Mouse (Mus musculus) gastrocnemius, adult 2 months (tissue): ENCODE data around the gene Gpr179. TPM values are rescaled to one million over a fixed set of nuclear protein-coding genes. Genes with fewer than 3 reads are reported as not detected.
A peak's percentile ranks its signal among the peaks of the same experiment; 100 is the strongest.
"Not testable (repeated sequence)": the region's sequence is repeated elsewhere in the genome, so short reads cannot be mapped to it uniquely, and the experiment has no call there.

Source experiments
- DNase-seq: peaks from one replicate; pipeline ENCODE4 v3.0.0; 2022
- H3K27ac ChIP-seq: fragments of 200-600 bp; 2 replicates; pipeline ENCODE4 v1.8.1; 2022; ENCODE audit warnings: mild to moderate bottlenecking
- H3K4me3 ChIP-seq: fragments of 200-600 bp; 2 replicates; pipeline ENCODE4 v1.8.1; 2022; ENCODE audit warnings: mild to moderate bottlenecking, moderate library complexity
- CTCF ChIP-seq: fragments of 200-600 bp; IDR thresholded peaks from 2 replicates; pipeline ENCODE4 v1.8.1; 2022; ENCODE audit warnings: antibody characterized with exemption, mild to moderate bottlenecking, moderate library complexity
- intact Hi-C: fragments of 180-260 bp; cut with DNase I; formaldehyde crosslinking; loops from one replicate; pipeline ENCODE4 v1.15.1; 2025
- total RNA-seq, 2 experiments: library from RNA; stranded (reverse); gene quantifications; 2 replicates each; pipeline ENCODE4 v1.2.3; 2021

Gpr179 gene
- total RNA-seq, 2 experiments from 2014 or later, result 0.03 TPM; not detected in 1

DNA sequence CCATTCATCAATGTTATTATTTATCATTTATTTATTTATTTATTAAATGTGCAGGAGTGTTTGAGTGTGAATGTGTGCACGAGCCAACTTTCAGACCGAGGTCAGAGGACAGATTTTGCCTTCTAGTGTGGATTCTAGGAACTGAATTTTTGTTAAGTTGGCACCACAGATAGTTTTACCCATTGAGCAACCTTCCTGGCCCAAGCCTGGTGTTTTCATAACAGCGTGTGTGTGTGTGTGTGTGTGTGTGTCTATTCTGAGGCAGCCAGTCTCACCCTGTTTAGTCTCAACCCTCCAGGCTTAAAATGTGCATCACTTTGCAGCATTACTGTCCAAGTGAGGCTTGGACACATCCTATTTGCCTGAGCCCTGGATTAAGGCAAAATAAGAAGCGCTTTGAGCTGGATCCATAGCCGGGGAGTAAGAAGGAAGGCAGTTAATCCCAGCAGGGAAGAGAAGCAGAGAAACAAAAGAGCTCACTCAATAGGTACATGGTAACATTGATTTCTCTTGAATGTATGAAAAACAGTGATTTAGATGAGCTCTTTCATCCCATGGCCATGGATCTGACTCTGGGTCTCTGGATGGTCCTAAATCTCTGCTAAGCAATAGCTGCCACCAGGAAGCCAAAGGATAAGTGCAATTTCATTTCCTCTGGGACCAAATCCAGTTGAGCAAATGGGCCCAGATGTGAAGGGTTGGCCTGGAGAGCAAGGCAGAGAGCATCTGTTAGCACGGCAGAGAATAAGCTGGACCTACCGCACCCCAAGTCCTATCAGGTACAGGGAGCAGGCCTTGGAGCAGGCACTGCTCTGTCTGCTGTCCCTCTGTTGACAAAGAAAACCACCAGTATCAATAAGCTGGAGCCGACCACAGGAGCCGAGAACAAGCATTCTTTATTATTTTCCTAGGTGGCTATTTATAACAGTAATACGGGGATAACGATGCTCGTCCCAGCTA is 20.4 kb downstream of the Gpr179 start:
- Histone ChIP-seq H3K4me3 (no peak overlapping the region), H3K27ac (no peak overlapping the region)
- peak; percentile 53 for DNase-seq
- TF ChIP-seq CTCF, result no peak
- intact Hi-C loops, result loop anchor here (2.0 kb wide), 1 partner anchor 133 kb away; no protein-coding TSS in a partner anchor

DNA sequence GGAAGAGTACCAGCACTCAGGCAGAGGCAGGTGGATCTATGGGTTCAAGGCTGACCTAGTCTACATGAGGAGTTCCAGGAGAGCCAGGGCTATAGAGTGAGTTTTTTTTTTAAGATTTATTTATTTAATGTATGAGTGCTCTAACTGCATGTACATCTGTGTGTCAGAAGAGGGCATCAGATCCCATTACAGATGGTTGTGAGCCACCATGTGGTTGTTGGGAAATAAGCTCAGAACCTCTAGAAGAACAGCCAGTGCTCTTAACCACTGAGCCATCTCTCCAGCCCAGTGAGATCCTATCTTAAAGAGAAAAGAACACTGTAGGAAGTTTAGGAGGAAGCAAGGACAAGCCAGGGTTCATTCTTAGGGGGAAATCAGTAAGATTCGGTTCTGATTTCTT is 21.6 kb downstream of the Gpr179 start:
- no peak overlapping the region for H3K27ac ChIP-seq
- no peak for TF ChIP-seq CTCF
- no peak overlapping the region for H3K4me3 ChIP-seq
- DNase-seq, result no peak
- intact Hi-C loops, result loop anchor here (2.0 kb wide), 1 partner anchor 132 kb away; no protein-coding TSS in a partner anchor

DNA sequence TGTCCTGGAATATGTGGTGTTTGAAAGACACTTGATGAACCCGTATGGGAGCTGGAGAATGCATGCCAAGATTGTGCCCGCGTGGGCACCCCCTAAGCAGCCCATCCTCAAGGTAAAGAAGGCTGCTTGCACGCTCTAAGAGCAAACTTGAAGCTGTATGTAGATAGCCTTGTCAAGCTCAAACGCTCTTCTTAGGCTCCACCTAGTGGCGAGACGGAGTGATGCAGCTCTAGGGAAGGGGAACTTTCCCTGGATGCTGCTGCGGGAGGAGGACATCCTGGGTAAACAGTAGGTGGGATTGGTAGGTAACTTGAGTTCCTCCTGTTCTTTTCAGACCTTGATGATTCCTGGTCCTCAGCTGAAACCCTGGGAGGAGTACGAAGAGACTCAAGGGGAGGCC is 23.7 kb downstream of the Gpr179 start:
- Histone ChIP-seq H3K4me3 (no peak overlapping the region), H3K27ac (no peak overlapping the region)
- intact Hi-C loops, result no loop called here
- peak; percentile 71 for DNase-seq
- TF ChIP-seq CTCF, result peak; percentile 89

GRCm38 (mm10) chr11:97325224-97325623 is 26.7 kb downstream of the Gpr179 start:
- Histone ChIP-seq H3K4me3 (no peak overlapping the region), H3K27ac (no peak overlapping the region)
- intact Hi-C loops, result no loop called here
- no peak for DNase-seq
- TF ChIP-seq CTCF, result peak; percentile 45

DNA sequence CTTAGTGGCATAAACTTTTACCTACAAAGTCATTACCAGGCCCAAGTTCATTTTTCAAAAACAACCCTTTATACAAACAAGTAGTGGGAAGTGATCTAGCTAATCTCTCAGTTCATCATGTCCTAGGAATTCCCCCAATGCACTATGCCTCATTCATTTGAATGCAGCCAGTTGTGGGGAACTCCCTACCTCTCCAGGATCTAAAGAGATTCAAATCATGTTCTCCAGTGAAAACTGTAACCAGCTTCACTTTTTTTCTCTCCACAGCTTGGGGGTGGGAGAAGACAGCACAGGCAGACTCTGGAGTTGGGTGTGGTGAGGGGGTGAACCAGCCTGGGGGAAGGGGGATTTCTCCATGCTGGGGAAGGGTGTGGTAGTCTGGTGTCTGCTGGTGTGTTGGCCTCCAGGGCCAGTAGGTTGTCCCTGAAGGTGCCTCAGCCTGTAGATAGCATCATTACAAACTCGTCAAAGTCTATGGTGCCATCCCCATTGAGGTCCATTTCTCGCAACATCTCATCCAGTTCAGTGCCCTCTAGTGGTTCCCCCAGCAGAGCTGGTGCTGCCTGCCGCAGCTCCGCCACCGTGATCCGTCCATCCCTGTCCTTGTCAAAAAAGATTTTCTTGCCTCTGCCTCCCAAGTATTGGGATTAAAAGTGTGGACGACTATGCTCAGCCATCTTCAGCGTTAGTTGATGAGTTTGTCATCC is 29.8 kb downstream of the Gpr179 start:
- H3K4me3 ChIP-seq, intact Hi-C loops, DNase-seq, H3K27ac ChIP-seq: not testable (repeated sequence)
- TF ChIP-seq CTCF, result peak; percentile 6; the same call in 1 of the 2 replicates

- DNase-seq, result no peak
- no peak overlapping the region for H3K4me3 ChIP-seq
- intact Hi-C loops, result no loop called here
- TF ChIP-seq CTCF, result no peak
- no peak overlapping the region for H3K27ac ChIP-seq
Observed at GRCm38 (mm10) chr11:97321197-97321596, 30.7 kb downstream of the Gpr179 start.

GRCm38 (mm10) chr11:97315504-97316503 is 36.1 kb downstream of the Gpr179 start, which contains the start of gene Mrpl45:
Gene Mrpl45 (plus strand): TSS chr11:97315716.
- DNase-seq, result peak; percentile 99
- peak within 1 kb of the TSS; percentile 84 for H3K4me3 ChIP-seq
- no peak for TF ChIP-seq CTCF
- intact Hi-C loops, result loop anchor here (10.0 kb wide), 1 partner anchor 101 kb away; no protein-coding TSS in a partner anchor
- peak within 1 kb of the TSS; percentile 91 for H3K27ac ChIP-seq

DNA sequence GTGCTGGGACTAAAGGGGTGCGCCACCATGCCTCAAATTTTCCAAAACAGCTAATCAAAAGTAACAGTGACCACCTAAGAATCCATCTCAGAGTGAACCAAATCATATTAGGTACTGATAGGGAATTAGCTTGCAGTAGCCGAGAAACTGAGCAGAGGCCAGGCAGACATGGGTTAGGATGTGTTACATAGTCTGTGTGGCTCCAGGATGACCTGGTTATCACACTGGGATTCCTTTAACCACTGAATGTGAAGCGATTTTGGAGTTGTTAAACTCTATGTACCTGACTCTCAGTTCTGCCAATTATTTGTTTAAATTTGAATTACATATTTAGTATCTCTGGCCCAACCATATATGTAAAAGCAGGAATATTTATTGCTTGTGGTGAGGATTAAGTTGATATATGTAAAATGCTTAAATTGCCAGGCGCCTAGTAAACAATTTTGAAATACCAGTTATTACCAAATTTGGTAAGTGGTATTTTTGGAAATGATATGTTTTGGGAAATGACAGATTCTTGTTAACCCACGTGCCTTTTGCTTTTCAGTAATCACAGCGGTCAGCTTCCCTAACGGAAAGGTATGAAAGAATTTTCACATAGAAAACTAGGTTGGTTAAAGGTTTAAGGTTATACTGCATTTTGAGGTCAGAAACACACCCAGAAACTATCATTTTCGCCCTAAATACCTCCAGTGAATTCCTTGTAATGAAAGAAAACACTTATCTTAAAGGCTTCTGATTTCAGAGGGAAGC is 37.0 kb downstream of the Gpr179 start:
- Histone ChIP-seq H3K27ac (peak overlapping the region; percentile 89), H3K4me3 (peak overlapping the region; percentile 84)
- no peak for TF ChIP-seq CTCF
- intact Hi-C loops, result loop anchor here (5.0 to 10.0 kb wide), 2 partner anchors 100 to 128 kb away; partner anchors contain the start of gene Kpnb1
- no peak for DNase-seq

GRCm38 (mm10) chr11:97314110-97314509 is 37.8 kb downstream of the Gpr179 start:
- Histone ChIP-seq H3K4me3 (no peak overlapping the region), H3K27ac (no peak overlapping the region)
- no peak for DNase-seq
- intact Hi-C loops, result loop anchor here (5.0 to 10.0 kb wide), 2 partner anchors 99 to 127 kb away; partner anchors contain the start of gene Kpnb1
- peak; percentile 43 for TF ChIP-seq CTCF

GRCm38 (mm10) chr11:97312871-97313270 is 39.0 kb downstream of the Gpr179 start:
- intact Hi-C loops, result loop anchor here (5.0 to 10.0 kb wide), 2 partner anchors 98 to 126 kb away; partner anchors contain the start of gene Kpnb1
- not testable (repeated sequence) for DNase-seq, H3K4me3 ChIP-seq
- peak overlapping the region; percentile 59 for H3K27ac ChIP-seq
